Mouse (Mus musculus) embryonic fibroblast, embryonic 13.5 days (primary cell): ENCODE results near the gene Alpk3. TPM values are rescaled to one million over a fixed set of nuclear protein-coding genes. Genes with fewer than 3 reads are reported as not detected.

Experiments used
- H3K27ac ChIP-seq: 2 replicates; pipeline ENCODE4 v1.5.1; 2012; ENCODE audit warnings: low read length, control low read depth, inconsistent platforms; ENCODE audit not compliant: insufficient read depth
- H3K4me1 ChIP-seq: 2 replicates; pipeline ENCODE4 v1.6.1; 2011; ENCODE audit warnings: low read length; ENCODE audit not compliant: control insufficient read depth, insufficient read depth
- H3K4me3 ChIP-seq: 2 replicates; pipeline ENCODE4 v1.5.1; 2011; ENCODE audit warnings: mild to moderate bottlenecking, control low read depth, low read length; ENCODE audit not compliant: insufficient read depth
- CTCF ChIP-seq: IDR thresholded peaks from 2 replicates; pipeline ENCODE4 v1.5.1; 2011; ENCODE audit warnings: mild to moderate bottlenecking, control low read depth, low read length, moderate library complexity, borderline replicate concordance; ENCODE audit not compliant: insufficient read depth
- POLR2A ChIP-seq: IDR thresholded peaks from 2 replicates; pipeline ENCODE4 v1.6.1; 2011; ENCODE audit warnings: low read depth, mild to moderate bottlenecking, control low read depth, low read length, moderate library complexity
- polyA plus RNA-seq: library from polyadenylated mRNA; stranded (reverse); fragments of >200 nt; gene quantifications from 2 replicates; pipeline ENCODE4 v1.2.4, GENCODE M21; 2011; ENCODE audit warnings: low read depth; ENCODE audit not compliant: missing spikeins, insufficient read length

The Alpk3 gene
- polyA plus RNA-seq, 1 experiment: 0.14 TPM

DNA sequence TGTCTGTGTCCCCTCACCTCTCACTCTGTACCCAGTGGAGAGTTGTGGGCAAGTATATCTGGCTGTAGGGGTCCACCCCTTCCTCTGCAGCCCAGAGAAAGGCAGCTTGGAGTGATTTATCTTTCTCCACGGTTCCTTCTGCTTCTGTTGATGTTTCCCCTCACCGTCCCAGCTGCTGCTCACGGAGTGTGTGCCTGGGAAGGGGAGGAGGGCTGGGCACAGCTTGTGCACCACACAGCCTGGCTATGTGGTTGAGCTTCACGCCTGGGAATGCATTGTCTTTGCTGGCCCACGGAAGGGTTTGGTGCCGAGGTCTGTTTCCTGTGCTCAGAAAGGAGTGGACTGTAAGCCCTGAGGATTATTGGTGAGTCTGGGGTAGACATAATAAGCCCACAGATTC, 9.3 kb downstream of the Alpk3 start:
- TF ChIP-seq CTCF (no peak), POLR2A (no peak)
- Histone ChIP-seq H3K27ac (no peak overlapping the region), H3K4me1 (no peaks in the 10 kb centered on the region), H3K4me3 (no peak overlapping the region)

DNA sequence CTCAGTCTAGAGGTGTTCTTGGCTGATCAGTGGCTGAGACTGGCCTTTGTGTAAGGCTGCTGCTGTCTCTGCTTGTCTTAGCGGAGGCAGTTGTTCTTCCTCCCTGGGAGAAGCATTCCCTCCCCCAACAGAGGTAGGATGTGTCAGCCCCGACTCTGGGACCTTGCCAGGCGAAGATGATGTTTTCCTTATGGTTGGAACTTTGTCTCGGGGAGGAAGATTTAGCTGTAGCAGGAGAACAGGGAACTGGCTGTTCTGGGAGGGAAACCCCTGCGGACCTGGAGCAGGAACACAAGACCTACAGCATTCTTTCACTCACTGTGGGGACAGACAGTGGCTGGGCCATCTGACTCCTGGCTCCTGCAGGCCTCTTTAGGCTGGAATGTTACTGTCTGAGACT, 15.1 kb downstream of the Alpk3 start:
- Histone ChIP-seq H3K4me3 (no peak overlapping the region), H3K27ac (no peak overlapping the region), H3K4me1 (no peaks in the 10 kb centered on the region)
- TF ChIP-seq POLR2A (no peak), CTCF (no peak)

- H3K4me1 ChIP-seq: no peaks in the 10 kb centered on the region
- TF ChIP-seq CTCF: no peak
- no peak for TF ChIP-seq POLR2A
- no peak overlapping the region for H3K27ac ChIP-seq
- no peak overlapping the region for H3K4me3 ChIP-seq
Measured at GRCm38 (mm10) chr7:81073273-81073672, 15.9 kb downstream of the Alpk3 start.

- TF ChIP-seq POLR2A: no peak
- TF ChIP-seq CTCF: no peak
- no peaks in the 10 kb centered on the region for H3K4me1 ChIP-seq
- H3K27ac ChIP-seq: no peak overlapping the region
- H3K4me3 ChIP-seq: no peak overlapping the region
Measured at GRCm38 (mm10) chr7:81074546-81074945, 17.1 kb downstream of the Alpk3 start.

DNA sequence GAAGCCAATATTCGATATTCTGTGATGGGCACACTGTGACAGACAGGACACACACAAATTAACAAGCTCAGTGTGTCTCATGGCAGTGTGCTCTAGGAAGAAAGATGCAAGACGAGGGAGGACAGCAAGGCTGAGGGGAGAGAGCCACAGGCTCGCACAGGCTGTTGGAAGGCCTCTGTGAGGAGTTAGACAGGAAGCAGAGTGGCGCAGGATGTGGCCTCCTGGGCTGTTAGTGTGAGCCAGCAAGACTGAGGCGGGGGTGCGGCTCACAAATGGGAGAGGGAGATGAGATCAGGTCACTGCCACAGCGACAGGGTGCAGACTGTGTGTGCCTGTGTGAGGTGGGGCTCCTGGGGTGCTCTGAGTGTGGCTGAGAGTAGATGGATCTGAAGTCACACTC, 17.9 kb downstream of the Alpk3 start:
- Histone ChIP-seq H3K27ac (no peak overlapping the region), H3K4me3 (no peak overlapping the region), H3K4me1 (no peaks in the 10 kb centered on the region)
- TF ChIP-seq CTCF: no peak
- no peak for TF ChIP-seq POLR2A

- no peaks in the 10 kb centered on the region for H3K4me1 ChIP-seq
- H3K27ac ChIP-seq: no peak overlapping the region
- H3K4me3 ChIP-seq: no peak overlapping the region
- TF ChIP-seq POLR2A (no peak), CTCF (no peak)
Measured at GRCm38 (mm10) chr7:81075732-81076131, 18.3 kb downstream of the Alpk3 start.

DNA sequence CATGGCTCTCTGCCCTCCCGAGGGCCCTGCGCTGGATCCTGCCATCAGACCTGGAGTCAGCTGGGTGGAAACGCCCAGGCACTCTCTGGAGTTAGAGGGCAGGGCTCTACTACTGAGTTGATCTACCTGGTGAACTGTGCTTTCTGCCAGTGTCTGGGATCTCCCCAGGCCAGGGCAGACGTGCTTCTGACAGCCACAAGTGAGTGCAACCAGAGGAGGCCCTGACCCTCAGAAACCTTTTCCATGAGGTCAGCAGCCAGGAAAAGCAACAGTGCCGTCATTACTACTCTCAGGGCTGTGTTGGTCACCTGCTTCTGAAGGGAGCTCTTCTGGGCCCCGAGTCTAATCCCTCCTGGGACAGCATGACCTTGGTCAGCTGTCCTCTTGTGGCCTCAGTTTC, 19.6 kb downstream of the Alpk3 start:
- H3K27ac ChIP-seq: no peak overlapping the region
- H3K4me1 ChIP-seq: no peaks in the 10 kb centered on the region

DNA sequence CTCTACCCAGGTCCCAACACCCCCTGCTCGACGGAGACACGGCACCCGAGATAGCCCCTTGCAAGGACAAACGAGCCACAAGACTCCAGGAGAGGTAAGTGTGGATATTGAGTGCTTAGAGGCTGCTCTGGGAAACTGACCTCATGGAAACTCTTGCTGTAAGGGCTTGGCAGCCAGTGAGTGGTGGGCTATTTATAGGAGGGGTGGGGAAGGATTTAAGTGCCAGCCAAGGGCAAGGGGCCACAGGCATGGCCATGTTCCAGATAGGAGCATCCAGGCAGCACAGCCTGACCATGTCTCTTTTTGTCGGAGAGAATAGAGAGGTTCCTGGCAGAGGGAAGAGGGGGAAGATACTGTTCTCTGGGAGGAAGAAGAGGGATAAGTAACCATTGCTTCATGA, 21.3 kb downstream of the Alpk3 start:
- Histone ChIP-seq H3K27ac (no peak overlapping the region), H3K4me1 (no peaks in the 10 kb centered on the region), H3K4me3 (no peak overlapping the region)
- TF ChIP-seq CTCF: no peak
- TF ChIP-seq POLR2A: no peak

More for the DNA sequence above, 19.6 kb downstream of the Alpk3 start:
- no peak for TF ChIP-seq POLR2A
- no peak for TF ChIP-seq CTCF
- no peak overlapping the region for H3K4me3 ChIP-seq

DNA sequence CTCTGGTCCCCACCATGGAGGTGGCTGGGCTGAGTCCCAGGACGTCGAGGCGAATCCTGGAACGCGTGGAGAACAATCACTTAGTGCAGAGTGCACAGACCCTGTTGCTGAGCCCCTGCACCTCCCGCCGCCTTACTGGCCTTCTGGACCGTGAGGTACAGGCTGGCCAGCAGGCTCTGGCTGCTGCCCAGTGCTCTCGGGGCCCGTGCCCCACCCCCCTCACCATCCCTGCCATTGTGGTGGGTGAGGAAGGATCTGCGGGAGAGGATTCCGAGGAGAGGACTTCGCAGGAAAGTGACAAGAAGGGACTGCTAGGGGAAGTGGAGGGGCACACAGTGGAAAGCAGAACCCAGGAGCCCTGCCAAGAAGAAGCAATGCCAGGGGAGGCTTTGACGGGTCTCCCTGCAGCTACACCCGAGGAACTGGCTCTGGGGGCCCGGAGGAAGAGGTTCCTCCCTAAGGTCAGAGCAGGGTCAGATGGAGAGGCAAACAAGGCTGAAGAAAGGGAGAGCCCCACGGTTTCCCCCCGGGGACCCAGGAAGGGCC, 36.1 kb downstream of the Alpk3 start:
- Histone ChIP-seq H3K4me1 (no peaks in the 10 kb centered on the region), H3K27ac (no peak overlapping the region), H3K4me3 (no peak overlapping the region)
- TF ChIP-seq POLR2A (no peak), CTCF (no peak)

GRCm38 (mm10) chr7:81094104-81094757, 36.8 kb downstream of the Alpk3 start:
- Histone ChIP-seq H3K4me1 (no peaks in the 10 kb centered on the region), H3K27ac (no peak overlapping the region), H3K4me3 (no peak overlapping the region)
- TF ChIP-seq CTCF (no peak), POLR2A (no peak)
